ENCODE assay signal across 15 mouse cellular contexts in the genomic region with DNA sequence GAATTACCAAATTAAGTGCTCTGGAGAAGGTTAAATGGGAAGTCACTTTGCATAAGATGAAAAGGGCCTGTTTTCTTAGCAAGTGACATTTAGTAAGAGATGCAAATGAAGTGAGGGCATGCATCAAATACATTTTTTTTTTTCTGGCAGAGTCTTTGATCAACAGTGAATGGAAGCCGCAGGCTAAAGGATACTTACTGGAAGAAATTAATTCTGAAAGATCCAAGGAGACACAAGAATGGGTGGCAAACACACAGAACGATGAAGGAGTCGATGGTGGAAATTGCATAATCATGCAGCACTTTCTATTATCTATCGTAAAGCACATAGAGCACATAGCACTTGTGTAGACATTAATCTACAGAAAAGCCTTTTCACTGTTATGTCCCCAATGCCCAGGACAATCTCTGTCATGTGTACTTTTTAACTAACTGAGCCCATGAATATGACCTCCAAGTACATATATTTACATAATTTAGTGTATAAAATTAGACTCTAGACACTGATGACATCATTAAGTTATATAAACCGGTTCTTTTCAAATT. TPM values are rescaled to one million over a fixed set of nuclear protein-coding genes. Genes with fewer than 3 reads are reported as not detected.
"Had no signal": no experiment of that assay in that cellular context is flagged by ENCODE, and none has a peak within 500 bp of the region (broad histone marks: within the 10 kb centered on the region; RNA-seq: fewer than 3 reads in every experiment).

No protein-coding gene starts in this region.

- H3K9me3 ChIP-seq: kidney, embryonic 15.5 days; limb, embryonic 10.5 days; liver, embryonic 15.5 days had no signal

- H3K27me3 ChIP-seq: kidney, embryonic 15.5 days; liver, embryonic 15.5 days had no signal

- ATAC-seq: lung, postnatal 0 days had no signal

- H3K4me1 ChIP-seq: kidney, embryonic 15.5 days; limb, embryonic 10.5 days; liver, embryonic 15.5 days had no signal

- H3K36me3 ChIP-seq: kidney, embryonic 15.5 days; limb, embryonic 10.5 days; liver, embryonic 15.5 days had no signal

- H3K4me3 ChIP-seq: kidney, embryonic 15.5 days; limb, embryonic 10.5 days; liver, embryonic 15.5 days had no signal

- H3K27ac ChIP-seq: kidney, embryonic 15.5 days; limb, embryonic 10.5 days; liver, embryonic 15.5 days; stomach, postnatal 0 days had no signal

- DNase-seq: kidney, adult 2 months; kidney, postnatal 14 days; lung, adult 2 months; lung, postnatal 36 days; right cerebral cortex, postnatal 14 days; thymus, postnatal 14 days had no signal

- H3K4me2 ChIP-seq: kidney, embryonic 15.5 days; liver, embryonic 11.5 days; liver, embryonic 15.5 days had no signal

- H3K9ac ChIP-seq: kidney, embryonic 15.5 days; liver, embryonic 15.5 days had no signal

RNA-seq across cellular contexts. Expression of a gene that starts 44.8 kb away (rescaled TPM):
- total RNA-seq: megakaryocyte progenitor cell, adult 5-6 weeks had no signal
- polyA plus RNA-seq: kidney, adult 2 months; liver, embryonic 15.5 days; small intestine, adult 2 months had no signal

RNA-seq across cellular contexts. Expression of a gene that starts 45.7 kb away (rescaled TPM):
- total RNA-seq: megakaryocyte progenitor cell, adult 5-6 weeks had no signal
- polyA plus RNA-seq: kidney, adult 2 months; large intestine, adult 2 months; liver, embryonic 11.5 days; liver, embryonic 15.5 days; small intestine, adult 2 months had no signal
